Mouse (Mus musculus) stomach, postnatal 0 days (tissue): Measurements from ENCODE around the gene H2-M5. TPM values are rescaled to one million over a fixed set of nuclear protein-coding genes. Genes with fewer than 3 reads are reported as not detected.
A peak's percentile ranks its signal among the peaks of the same experiment; 100 is the strongest.

Experiments used
- ATAC-seq: fragments of 200-750 bp; cut with Nextera tagmentation; 2 replicates; pipeline ENCODE4 v1.8.0; 2017; ENCODE audit not compliant: low FRiP score, low TSS enrichment
- DNase-seq: peaks from one replicate; pipeline ENCODE4 v3.0.0-alpha.2; 2016; ENCODE audit warnings: low spot score
- H3K27ac ChIP-seq: fragments of 300-500 bp; sonication (generic); replicated peaks from 2 replicates; pipeline ENCODE4 v1.5.1; 2014; ENCODE audit warnings: mild to moderate bottlenecking, control low read depth
- H3K27me3 ChIP-seq: fragments of 300-500 bp; sonication (generic); 2 replicates; pipeline ENCODE4 v1.6.1; 2014; ENCODE audit warnings: low read length; ENCODE audit not compliant: control insufficient read depth, insufficient read depth
- H3K36me3 ChIP-seq: fragments of 300-500 bp; sonication (generic); 2 replicates; pipeline ENCODE4 v1.6.1; 2014; ENCODE audit warnings: low read length, mixed read lengths; ENCODE audit not compliant: control insufficient read depth, insufficient read depth
- H3K4me1 ChIP-seq: fragments of 300-500 bp; sonication (generic); replicated peaks from 2 replicates; pipeline ENCODE4 v1.6.1; 2014; ENCODE audit warnings: antibody characterized with exemption; ENCODE audit not compliant: control insufficient read depth, insufficient read depth
- H3K4me2 ChIP-seq: fragments of 300-500 bp; sonication (generic); replicated peaks from 2 replicates; pipeline ENCODE4 v1.6.1; 2014; ENCODE audit warnings: low read depth, mild to moderate bottlenecking, control low read depth, moderate library complexity
- H3K4me3 ChIP-seq: fragments of 300-500 bp; sonication (generic); 2 replicates; pipeline ENCODE4 v1.5.1; 2014; ENCODE audit warnings: low read depth, low read length, control low read depth
- H3K9ac ChIP-seq: fragments of 300-500 bp; sonication (generic); 2 replicates; pipeline ENCODE4 v1.6.1; 2014; ENCODE audit warnings: mild to moderate bottlenecking, low read length, control low read depth, mixed read lengths
- H3K9me3 ChIP-seq: fragments of 300-500 bp; sonication (generic); 2 replicates; pipeline ENCODE4 v1.6.1; 2016; ENCODE audit warnings: low read length; ENCODE audit not compliant: control insufficient read depth
- CTCF ChIP-seq: IDR thresholded peaks from 2 replicates; pipeline ENCODE4 v1.5.1; 2016; ENCODE audit warnings: antibody characterized with exemption, low read depth, mild to moderate bottlenecking, moderate library complexity
- EP300 ChIP-seq: optimal IDR thresholded peaks from 2 replicates; pipeline ENCODE3; 2016; ENCODE audit warnings: antibody characterized with exemption
- WGBS: fragments of 180-500 bp; shearing (Covaris S2); extraction: QIAGEN DNeasy Blood & Tissue Kit; methylation state at CpG from one replicate; pipeline ENCODE4 v1.1.7; 2014; 5-methylcytosine and 5-hydroxymethylcytosine counted together
- polyA plus RNA-seq: library from polyadenylated mRNA; unstranded; fragments of >200 nt; fragmentation: Nextera tagmentation; extraction: Ambion mirVana; gene quantifications from 2 replicates; pipeline ENCODE4 v1.2.1, GENCODE M21; 2015

The H2-M5 gene
- polyA plus RNA-seq, 1 experiment from 2014 or later, result 0.05 TPM

- Histone ChIP-seq H3K9ac (peak within 1 kb of the TSS; percentile 76), H3K9me3 (no peaks in the 10 kb centered on the region), H3K36me3 (no peaks in the 10 kb centered on the region), H3K4me2 (peak within 1 kb of the TSS; percentile 81), H3K4me1 (no peaks in the 10 kb centered on the region; the same call in none of the 2 replicates), H3K27ac (peak within 1 kb of the TSS; percentile 78), H3K27me3 (no peaks in the 10 kb centered on the region), H3K4me3 (peak within 1 kb of the TSS; percentile 70)
- peak; percentile 97 for DNase-seq
- WGBS, result under 1% methylated on average over 46 of the region's 46 CpGs
- ATAC-seq, result peak; percentile 99
- TF ChIP-seq CTCF (no peak; the same call in 1 of the 2 replicates), EP300 (no peak)
Measured at GRCm38 (mm10) chr17:36957999-36958743, 31.2 kb downstream of the H2-M5 start, which contains the start of the genes Znrd1 and Znrd1as. Gene Znrd1 (minus strand): TSS chr17:36958559. Gene Znrd1as (plus strand): TSS chr17:36958592.

- no peak overlapping the region for H3K4me2 ChIP-seq
- no peak overlapping the region for H3K27ac ChIP-seq
- H3K9me3 ChIP-seq, result no peaks in the 10 kb centered on the region
- no peaks in the 10 kb centered on the region for H3K27me3 ChIP-seq
- no peak for ATAC-seq
- H3K9ac ChIP-seq, result no peak overlapping the region
- WGBS, result 86% methylated on average over 1 of the region's 1 CpGs
- DNase-seq, result no peak
- H3K4me3 ChIP-seq, result no peak overlapping the region
- no peaks in the 10 kb centered on the region; the same call in 1 of the 2 replicates for H3K4me1 ChIP-seq
- no peaks in the 10 kb centered on the region for H3K36me3 ChIP-seq
- TF ChIP-seq CTCF, result no peak
Measured at GRCm38 (mm10) chr17:36953062-36953461, 36.3 kb downstream of the H2-M5 start.

DNA sequence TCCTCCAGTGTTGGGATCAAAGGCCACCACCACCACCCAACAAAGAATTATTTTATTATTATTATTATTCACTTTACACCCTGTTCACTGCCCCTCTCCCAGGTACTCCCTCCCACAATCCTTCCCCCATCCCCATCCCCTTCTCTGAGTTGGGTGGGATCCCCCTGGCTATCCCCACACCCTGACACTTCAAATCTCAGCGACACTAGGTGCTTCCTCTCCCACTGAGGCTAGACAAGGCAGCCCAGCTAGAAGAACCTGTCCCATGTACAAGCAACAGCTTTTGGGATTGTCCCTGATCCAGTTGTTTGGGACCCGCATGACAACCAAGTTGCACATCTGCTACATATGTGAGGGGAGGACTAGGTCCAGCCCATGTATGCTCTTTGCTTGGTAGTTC, 36.7 kb downstream of the H2-M5 start:
- no peak overlapping the region for H3K4me2 ChIP-seq
- H3K4me1 ChIP-seq, result no peaks in the 10 kb centered on the region; the same call in 1 of the 2 replicates
- H3K36me3 ChIP-seq, result no peaks in the 10 kb centered on the region
- no peak overlapping the region for H3K9ac ChIP-seq
- ATAC-seq, result no peak
- 84% methylated on average over 2 of the region's 2 CpGs for WGBS
- no peaks in the 10 kb centered on the region for H3K27me3 ChIP-seq
- no peak overlapping the region for H3K27ac ChIP-seq
- DNase-seq, result no peak
- H3K4me3 ChIP-seq, result no peak overlapping the region
- TF ChIP-seq EP300 (no peak), CTCF (no peak)
- no peaks in the 10 kb centered on the region for H3K9me3 ChIP-seq

DNA sequence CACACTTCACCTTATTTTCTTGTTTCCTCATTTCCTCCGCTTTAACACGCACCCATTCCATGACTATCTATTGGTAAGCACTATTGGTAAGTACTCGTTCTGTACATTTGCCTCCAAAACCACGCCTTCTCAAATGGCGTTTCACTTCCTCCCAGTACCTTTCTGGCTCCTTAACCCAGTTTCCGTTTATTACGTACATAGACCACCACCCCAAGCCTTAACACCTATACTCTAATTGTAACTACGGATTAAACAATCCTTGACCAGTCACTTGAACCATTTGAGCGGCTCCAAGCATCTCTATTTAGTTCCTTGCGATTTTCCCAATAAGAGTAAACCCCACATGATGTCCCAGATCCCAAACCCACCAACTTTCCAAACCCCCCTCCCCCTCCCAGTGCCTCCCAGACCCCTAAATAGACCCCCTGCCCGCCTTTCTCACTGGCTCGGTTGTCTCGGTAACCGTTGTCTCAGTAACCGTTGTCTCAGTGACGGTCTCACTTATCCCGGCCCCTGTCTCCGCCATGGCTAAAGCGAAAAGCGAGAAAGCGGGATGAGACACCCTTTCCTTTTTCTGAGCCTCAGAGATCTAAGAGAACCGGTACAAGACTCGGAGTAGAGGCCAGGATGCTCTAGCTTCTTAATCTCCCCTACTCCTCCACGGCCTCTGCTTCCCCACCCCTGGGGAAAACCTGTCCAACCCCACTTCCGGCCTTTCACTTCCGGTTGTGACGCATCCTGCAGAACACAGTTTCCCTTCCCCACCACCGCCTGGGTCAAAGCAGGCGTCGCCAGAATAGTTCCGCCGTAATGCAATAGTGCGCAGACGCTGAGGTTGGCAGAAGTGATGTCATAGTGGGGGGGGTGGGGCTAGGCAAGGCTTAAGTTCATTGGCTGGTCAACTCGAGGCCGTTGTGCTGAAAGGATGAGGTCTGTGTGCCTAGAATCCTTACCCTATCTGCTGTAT, 38.1 kb downstream of the H2-M5 start, which contains the start of gene Ppp1r11:
Gene Ppp1r11, minus strand, starts transcription at position 761 of the 967 bp plus-strand sequence.
- Histone ChIP-seq H3K27ac (peak within 1 kb of the TSS; percentile 42; the same call in 1 of the 2 replicates), H3K27me3 (no peaks in the 10 kb centered on the region; the same call in 1 of the 2 replicates), H3K36me3 (no peaks in the 10 kb centered on the region), H3K9ac (peak within 1 kb of the TSS; percentile 68), H3K4me2 (peak within 1 kb of the TSS; percentile 70), H3K9me3 (no peaks in the 10 kb centered on the region), H3K4me1 (no peaks in the 10 kb centered on the region), H3K4me3 (peak within 1 kb of the TSS; percentile 72)
- peak; percentile 97 for DNase-seq
- WGBS, result 2% methylated on average over 36 of the region's 36 CpGs
- ATAC-seq, result peak; percentile 99
- TF ChIP-seq EP300 (no peak), CTCF (no peak)

- Histone ChIP-seq H3K27me3 (no peaks in the 10 kb centered on the region; the same call in 1 of the 2 replicates), H3K4me2 (no peak overlapping the region), H3K36me3 (no peaks in the 10 kb centered on the region), H3K9ac (no peak overlapping the region), H3K4me1 (no peaks in the 10 kb centered on the region), H3K9me3 (no peaks in the 10 kb centered on the region), H3K27ac (no peak overlapping the region), H3K4me3 (no peak overlapping the region)
- ATAC-seq (no peak), DNase-seq (no peak)
- no peak for TF ChIP-seq EP300
- TF ChIP-seq CTCF, result no peak
- 89% methylated on average over 8 of the region's 8 CpGs for WGBS
Measured at GRCm38 (mm10) chr17:36949265-36949664, 40.1 kb downstream of the H2-M5 start.
